Mouse (Mus musculus) large intestine, adult 2 months (tissue): ENCODE measurements around the gene Pde2a. TPM values are rescaled to one million over a fixed set of nuclear protein-coding genes. Genes with fewer than 3 reads are reported as not detected.

Experiments
- DNase-seq: peaks from one replicate; pipeline ENCODE4 v3.0.0-alpha.2; 2012; ENCODE audit warnings: low read depth, low spot score
- WGBS: fragments of 180-500 bp; shearing (Covaris S2); methylation state at CpG from one replicate; pipeline ENCODE4 v1.1.7; 2018; 5-methylcytosine and 5-hydroxymethylcytosine counted together
- polyA plus RNA-seq: library from polyadenylated mRNA; depleted of rRNA; stranded (reverse); fragments of >200 nt; gene quantifications from 2 replicates; pipeline ENCODE4 v1.2.3, GENCODE M21; 2012

Gene Pde2a
- polyA plus RNA-seq, 1 experiment = 18.8 TPM

DNA sequence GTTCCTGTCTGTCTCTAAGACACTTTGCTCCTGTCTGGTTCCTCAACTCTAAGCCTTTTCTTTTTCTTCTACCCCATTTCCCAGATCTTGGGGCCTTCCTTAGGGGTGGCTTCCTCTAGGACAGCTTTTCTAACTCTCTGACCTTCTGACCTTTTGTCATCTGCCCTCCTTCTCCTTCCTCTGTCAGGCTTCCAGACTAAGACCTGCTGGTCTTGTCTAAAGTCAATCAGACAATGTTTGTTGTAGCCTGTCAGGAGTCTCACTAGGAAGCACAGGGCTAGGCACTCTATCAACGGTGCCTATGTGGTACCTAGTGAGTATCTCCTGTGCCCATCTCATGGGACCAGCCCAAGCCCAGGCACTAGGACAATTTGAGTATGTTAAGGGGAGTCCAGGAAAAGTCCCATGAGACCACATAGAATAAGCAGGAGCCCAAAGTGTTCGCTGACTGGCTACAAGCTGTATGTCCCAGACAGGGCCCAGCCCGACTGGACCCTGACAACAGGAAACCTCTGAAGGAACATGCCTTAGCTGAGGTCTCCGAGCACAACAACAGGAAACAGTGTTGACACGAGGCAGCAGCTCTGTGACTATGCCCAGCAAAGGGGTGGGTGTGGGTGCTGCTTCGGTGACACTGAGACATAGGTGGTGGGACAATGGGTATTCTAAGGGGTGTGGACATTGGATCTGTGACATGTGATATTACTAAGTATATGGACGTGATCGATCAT lies 44.5 kb downstream of the Pde2a start:
- 78% methylated on average over 8 of the region's 8 CpGs for WGBS
- DNase-seq = no peak

DNA sequence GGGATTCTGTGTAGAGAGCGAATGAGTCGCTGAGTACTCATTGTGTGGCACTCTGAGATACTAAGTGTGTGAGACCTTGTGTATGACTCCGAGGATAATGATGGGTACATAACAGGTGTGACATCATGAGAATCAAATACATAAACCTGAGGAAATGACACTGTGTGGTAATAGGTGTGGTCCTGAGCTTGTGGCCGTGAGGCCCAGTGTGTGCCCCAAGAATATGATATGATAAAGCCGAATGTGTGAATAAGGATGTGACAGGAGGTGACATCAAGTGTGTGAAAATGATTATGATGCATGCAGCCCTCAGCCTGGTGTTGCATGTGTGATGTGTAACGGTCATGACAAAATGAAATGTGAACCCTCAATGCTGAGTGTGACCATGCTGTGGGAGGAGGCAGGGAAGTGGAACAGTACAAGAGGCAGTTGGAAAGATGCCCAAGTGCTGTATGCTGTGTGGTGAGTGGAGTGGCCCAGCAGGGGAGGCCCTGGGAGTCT lies 45.1 kb downstream of the Pde2a start:
- DNase-seq = no peak
- 70% methylated on average over 6 of the region's 6 CpGs for WGBS

DNA sequence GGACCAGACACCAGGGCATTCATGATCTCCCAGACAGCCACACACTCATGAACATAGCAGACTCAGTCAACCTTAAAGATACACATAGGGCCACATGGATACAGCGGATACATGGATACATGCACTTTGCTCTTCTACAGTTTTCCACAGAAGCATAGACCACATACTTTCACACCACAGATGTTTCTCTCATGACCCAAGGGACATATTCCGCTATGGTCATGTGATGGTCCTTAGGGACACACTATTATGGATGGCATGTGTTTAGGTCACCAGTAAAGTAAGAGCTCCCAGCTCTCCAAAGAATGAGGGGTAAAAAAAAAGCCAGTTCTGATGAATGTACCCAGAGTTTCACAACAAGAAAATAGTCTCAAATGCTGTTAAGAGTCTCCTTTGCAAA lies 49.9 kb downstream of the Pde2a start:
- DNase-seq = no peak
- 91% methylated on average over 2 of the region's 2 CpGs for WGBS

GRCm38 (mm10) chr7:101471968-101472480 lies 50.5 kb downstream of the Pde2a start:
- DNase-seq = no peak
- 58% methylated on average over 3 of the region's 3 CpGs for WGBS

DNA sequence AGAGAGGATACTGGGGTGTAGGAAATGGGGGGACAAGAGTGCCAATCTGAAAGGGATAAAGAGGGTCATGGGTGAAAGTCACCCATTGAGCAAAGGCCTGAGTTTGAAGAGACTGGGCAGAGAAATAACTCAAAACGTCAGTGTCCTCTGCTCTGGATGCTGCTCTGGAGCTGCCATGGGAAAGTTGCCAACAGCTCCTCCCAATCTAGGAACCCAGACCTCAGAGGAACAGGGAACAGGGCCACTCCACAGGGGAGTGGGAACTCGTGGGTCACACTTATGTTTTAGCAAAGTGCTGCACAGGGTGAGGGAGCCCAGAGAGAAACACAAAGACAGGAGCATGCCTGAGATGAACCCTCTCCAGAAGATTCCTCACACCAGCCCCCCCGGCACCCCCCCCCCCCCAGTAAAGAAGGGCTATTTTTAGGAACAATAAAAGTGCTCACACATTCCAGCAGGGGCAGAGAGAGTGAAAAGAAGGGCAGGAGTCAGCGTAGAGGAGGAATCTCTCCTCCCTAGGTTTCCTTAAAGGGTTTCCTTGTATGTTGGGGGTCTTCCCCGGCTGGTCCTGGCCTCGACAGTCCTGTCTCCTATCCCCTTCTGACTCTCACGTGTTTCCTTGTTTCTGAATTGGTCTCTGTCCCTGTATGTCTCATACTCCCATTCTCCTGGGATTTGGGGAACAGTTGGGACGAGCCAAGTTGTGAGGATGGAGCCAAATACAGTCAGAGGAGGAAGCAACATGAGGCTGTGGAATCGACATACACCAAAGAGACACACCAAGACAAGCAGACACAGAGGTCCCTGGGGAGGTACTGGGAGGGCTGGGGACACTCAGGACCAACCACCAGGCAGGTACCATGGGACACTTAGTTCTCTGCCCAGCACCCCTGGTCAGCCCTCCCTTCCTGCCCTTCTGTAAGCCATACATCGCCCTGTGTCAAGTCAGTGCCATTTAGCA lies 51.4 kb downstream of the Pde2a start:
- no peak for DNase-seq
- WGBS = 38% methylated on average over 10 of the region's 10 CpGs

DNA sequence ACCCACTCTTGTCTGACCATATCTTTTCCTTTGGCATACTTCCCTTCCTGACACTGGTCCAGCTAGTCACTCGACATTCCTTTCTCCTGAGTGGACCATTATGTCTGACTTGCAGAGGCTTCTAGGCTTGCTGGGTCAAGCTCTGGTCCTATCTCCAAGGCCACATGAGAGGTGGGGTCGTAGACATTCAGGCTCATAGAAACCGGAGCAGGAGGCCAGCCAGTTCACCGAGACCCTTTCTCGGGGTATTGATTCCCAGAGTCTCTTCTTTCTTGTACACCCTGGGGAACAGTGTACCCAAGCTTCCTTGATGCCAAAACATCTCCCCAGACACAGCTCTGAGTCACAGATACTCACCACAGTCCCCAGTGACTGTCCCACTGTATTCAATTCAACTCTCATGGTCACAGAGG lies 52.9 kb downstream of the Pde2a start:
- 62% methylated on average over 5 of the region's 5 CpGs for WGBS
- DNase-seq = no peak

- no peak for DNase-seq
- 67% methylated on average over 3 of the region's 3 CpGs for WGBS
Measured at GRCm38 (mm10) chr7:101476028-101476427, 54.5 kb downstream of the Pde2a start.

- DNase-seq = no peak
- 81% methylated on average over 4 of the region's 4 CpGs for WGBS
Measured at GRCm38 (mm10) chr7:101476493-101476892, 55.0 kb downstream of the Pde2a start.

GRCm38 (mm10) chr7:101477200-101477599 lies 55.7 kb downstream of the Pde2a start:
- DNase-seq = no peak
- 44% methylated on average over 5 of the region's 5 CpGs for WGBS

- DNase-seq = no peak
- whole genome bisulfite sequencing = 59% methylated on average over 5 of the region's 5 CpGs
Measured at GRCm38 (mm10) chr7:101478099-101478498, 56.6 kb downstream of the Pde2a start.

DNA sequence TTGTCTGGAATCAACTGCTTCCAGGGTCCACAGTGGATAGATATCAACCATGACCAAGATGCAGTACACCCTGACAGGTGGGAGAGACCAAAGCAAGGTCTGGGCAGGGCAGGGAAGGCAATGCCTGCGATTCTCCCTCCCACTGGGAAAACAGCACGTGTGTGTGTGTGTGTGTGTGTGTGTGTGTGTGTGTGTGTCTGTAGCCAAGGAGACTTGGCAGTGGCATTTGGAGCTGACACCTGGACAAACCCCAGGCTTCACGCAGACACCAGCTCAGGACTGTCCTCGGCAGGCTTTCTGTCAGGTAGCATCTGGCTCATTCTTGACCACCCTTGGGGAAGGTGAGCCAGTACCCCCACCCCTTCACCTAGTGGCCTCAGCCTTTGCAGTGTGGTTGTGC lies 58.4 kb downstream of the Pde2a start:
- no peak for DNase-seq
- WGBS = 33% methylated on average over 4 of the region's 4 CpGs

DNA sequence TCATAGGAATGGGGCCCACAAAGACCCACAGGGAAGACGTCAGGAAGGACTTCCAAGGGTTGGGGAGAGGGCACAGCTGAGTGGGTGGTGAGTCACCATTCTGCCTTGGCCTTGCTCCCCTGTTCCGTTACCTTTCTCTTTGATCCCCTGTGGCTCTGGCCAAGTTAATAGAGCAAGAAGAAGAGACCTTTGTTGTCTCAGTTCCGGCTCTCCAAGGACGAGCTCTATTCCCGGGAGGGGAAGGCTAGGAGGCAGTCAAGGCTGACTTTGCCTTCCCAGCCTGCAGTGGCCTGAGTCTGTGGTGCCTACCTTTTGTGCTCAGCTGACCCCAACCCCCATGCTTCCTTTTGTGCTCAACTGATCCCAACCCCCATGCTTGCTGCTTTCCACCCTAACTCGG lies 59.2 kb downstream of the Pde2a start:
- WGBS = 51% methylated on average over 6 of the region's 6 CpGs
- DNase-seq = no peak

DNA sequence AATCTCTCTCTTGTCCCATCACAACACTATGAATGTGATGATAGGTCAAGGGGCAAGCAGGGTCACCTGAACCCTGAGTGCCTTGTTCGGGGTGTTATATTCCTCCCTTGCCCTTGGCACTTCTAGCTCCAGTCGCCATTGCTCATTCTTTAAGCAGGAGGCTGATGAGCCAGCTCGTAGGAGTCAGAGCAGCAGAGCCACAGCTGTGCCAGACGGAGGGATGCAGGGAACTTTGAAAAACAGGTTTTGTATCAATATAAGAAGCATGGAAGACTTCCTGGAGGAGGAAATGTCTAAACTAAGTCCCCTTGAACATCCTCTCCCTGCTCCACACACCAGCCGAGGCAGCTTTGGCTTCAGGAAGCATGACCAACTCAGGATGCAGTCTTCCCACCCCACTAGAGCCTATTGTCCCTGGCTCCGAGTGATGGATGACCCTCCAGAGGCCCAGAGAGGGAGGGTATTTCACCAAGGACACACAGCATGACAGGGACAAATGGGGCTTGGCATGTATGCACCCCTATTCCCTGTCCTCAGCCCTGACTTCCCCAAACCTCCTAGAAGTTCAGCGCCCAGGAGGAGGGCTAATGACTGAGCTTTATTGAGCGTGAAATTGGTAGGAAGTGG lies 60.5 kb downstream of the Pde2a start:
- no peak for DNase-seq
- 53% methylated on average over 8 of the region's 8 CpGs for WGBS

DNA sequence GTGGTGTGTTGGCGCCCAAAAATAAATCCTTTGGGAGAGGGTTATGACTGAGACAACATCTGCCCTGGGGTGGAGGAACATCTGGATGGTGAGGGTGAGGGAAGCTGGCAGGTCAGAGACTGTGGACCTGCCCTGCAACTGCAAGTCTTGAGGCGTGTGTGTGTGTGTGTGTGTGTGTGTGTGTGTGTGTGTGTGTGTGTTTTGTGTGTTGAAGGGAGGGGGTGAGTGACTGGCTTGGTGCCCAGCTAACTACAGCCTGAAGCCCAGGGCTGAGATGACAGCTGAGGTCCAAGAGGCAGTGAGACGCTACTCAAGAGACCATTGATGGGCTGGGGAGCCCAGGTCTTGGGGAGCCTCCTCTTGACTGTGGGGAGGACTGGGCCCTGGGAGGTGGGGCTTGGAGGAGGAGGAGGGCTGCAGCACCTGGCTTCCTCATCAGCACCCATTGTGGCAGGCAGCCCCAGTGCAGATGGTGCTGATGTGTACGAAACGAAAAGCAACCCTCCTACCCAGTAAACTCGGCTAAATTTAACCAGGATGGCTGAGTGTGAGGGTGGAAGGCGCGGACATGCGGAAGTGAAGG lies 61.1 kb downstream of the Pde2a start:
- DNase-seq = no peak
- 47% methylated on average over 9 of the region's 9 CpGs for WGBS

DNA sequence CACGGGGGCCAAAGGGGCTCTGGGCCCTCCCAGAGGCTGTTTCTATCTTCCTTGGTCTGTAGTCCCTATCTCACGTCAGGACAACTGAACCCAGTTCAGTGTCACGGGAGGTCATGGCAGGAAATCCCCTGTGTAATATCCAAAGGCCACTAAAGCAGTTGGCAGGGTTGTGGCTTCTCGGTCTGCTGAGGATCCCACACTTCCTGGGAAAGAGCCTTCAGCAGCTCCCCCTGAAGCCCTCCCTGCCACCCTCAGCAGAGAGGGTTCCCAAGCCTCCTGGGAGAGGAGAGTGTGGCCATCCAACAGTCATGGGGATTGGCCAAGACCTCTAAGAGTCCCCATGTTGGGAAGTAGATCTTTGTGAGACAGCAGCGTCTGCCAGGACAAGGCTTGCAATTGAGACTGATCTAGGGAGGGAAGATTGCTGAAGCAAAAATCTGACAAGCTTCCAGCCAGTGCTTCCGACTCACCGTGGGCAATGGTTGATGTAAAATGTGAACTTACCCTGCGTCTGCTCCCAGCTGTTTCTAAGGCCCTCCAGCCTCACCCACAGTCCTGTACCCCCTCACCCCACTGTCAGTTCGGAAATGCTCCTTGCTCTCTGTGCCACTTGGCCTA lies 62.1 kb downstream of the Pde2a start:
- DNase-seq = no peak
- 60% methylated on average over 9 of the region's 9 CpGs for WGBS

GRCm38 (mm10) chr7:101487102-101487501 lies 65.6 kb downstream of the Pde2a start:
- peak; percentile 38 for DNase-seq

GRCm38 (mm10) chr7:101490952-101491351 lies 69.5 kb downstream of the Pde2a start:
- 73% methylated on average over 4 of the region's 4 CpGs for WGBS
- DNase-seq = no peak

More at GRCm38 (mm10) chr7:101487102-101487501, 65.6 kb downstream of the Pde2a start:
- WGBS = 28% methylated on average over 5 of the region's 5 CpGs

- WGBS = 64% methylated on average over 3 of the region's 3 CpGs
- DNase-seq = no peak
Measured at GRCm38 (mm10) chr7:101498385-101498784, 76.9 kb downstream of the Pde2a start.

DNA sequence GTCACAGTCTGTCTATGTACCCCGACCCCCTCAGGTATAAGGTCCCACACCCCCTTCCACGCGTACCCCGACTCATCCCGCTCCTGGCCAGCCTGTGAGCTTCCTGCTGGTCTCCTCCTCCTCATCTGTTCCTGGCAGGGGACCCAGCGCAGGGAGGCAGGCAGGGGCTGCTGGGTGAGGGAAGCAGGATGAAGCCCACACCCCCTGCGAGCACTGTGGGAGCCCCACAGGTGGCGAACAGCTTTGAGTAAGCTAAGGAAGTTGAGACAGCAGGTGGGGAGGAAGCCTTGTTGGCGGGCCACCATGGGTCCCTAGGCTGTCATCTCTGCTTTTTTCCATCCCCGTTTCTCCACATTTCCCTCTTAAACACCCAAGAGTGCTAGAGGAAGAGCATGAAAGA lies 77.8 kb downstream of the Pde2a start:
- DNase-seq = no peak
- WGBS = 69% methylated on average over 10 of the region's 10 CpGs
